Mouse (Mus musculus) macrophage (primary cell): ENCODE measurements around the gene Ncln. TPM values are rescaled to one million over a fixed set of nuclear protein-coding genes. Genes with fewer than 3 reads are reported as not detected.

Source experiments
- H3K27ac ChIP-seq: fragments of 350-480 bp; formaldehyde crosslinking; 2 replicates; pipeline ENCODE4 v1.9.0; 2021
- H3K36me3 ChIP-seq: fragments of 350-480 bp; formaldehyde crosslinking; 2 replicates; pipeline ENCODE4 v1.9.0; 2021; ENCODE audit errors: inconsistent target
- H3K4me3 ChIP-seq: fragments of 350-480 bp; formaldehyde crosslinking; 2 replicates; pipeline ENCODE4 v1.9.0; 2021; ENCODE audit errors: inconsistent target
- H3K79me2 ChIP-seq: fragments of 350-480 bp; formaldehyde crosslinking; 2 replicates; pipeline ENCODE4 v1.9.0; 2021; ENCODE audit errors: inconsistent target
- WGBS: methylation state at CpG from one replicate; pipeline ENCODE4 v1.1.7; 2026; ENCODE audit warnings: inconsistent platforms; ENCODE audit not compliant: missing documents; 5-methylcytosine and 5-hydroxymethylcytosine counted together
- polyA plus RNA-seq: library from polyadenylated mRNA; stranded (reverse); fragments of 250-400 nt; gene quantifications from 3 replicates; pipeline ENCODE4 v1.2.4, GENCODE M21; 2018; ENCODE audit warnings: inconsistent platforms

The Ncln gene
- polyA plus RNA-seq, 1 experiment from 2014 or later: 77.1 TPM

GRCm38 (mm10) chr10:81488081-81488480 lies 8.1 kb downstream of the Ncln start:
- Histone ChIP-seq H3K36me3 (peaks cover 65% of the 10 kb centered on the region), H3K79me2 (peaks cover 3% of the 10 kb centered on the region; the same call in 1 of the 2 replicates), H3K4me3 (no peak overlapping the region), H3K27ac (no peak overlapping the region)
- WGBS: 93% methylated on average over 6 of the region's 11 CpGs

GRCm38 (mm10) chr10:81486496-81486895 lies 9.7 kb downstream of the Ncln start:
- WGBS: 93% methylated on average over 10 of the region's 10 CpGs
- no peaks in the 10 kb centered on the region for H3K79me2 ChIP-seq
- no peak overlapping the region for H3K4me3 ChIP-seq
- no peak overlapping the region for H3K27ac ChIP-seq
- peaks cover 49% of the 10 kb centered on the region for H3K36me3 ChIP-seq

GRCm38 (mm10) chr10:81485479-81486018 lies 10.6 kb downstream of the Ncln start:
- Histone ChIP-seq H3K27ac (no peak overlapping the region), H3K4me3 (no peak overlapping the region), H3K79me2 (no peaks in the 10 kb centered on the region), H3K36me3 (peaks cover 39% of the 10 kb centered on the region; the same call in 1 of the 2 replicates)
- WGBS: 80% methylated on average over 7 of the region's 7 CpGs

- peaks cover 34% of the 10 kb centered on the region; the same call in 1 of the 2 replicates for H3K36me3 ChIP-seq
- no peak overlapping the region for H3K27ac ChIP-seq
- H3K79me2 ChIP-seq: no peaks in the 10 kb centered on the region
- 9% methylated on average over 2 of the region's 2 CpGs for WGBS
- no peak overlapping the region for H3K4me3 ChIP-seq
Observed at GRCm38 (mm10) chr10:81485060-81485449, 11.1 kb downstream of the Ncln start.

GRCm38 (mm10) chr10:81484441-81485059 lies 11.6 kb downstream of the Ncln start:
- Histone ChIP-seq H3K79me2 (no peaks in the 10 kb centered on the region), H3K4me3 (no peak overlapping the region), H3K27ac (no peak overlapping the region), H3K36me3 (peaks cover 29% of the 10 kb centered on the region; the same call in 1 of the 2 replicates)
- WGBS: 77% methylated on average over 6 of the region's 6 CpGs

- Histone ChIP-seq H3K79me2 (no peaks in the 10 kb centered on the region), H3K4me3 (no peak overlapping the region), H3K27ac (no peak overlapping the region), H3K36me3 (peaks cover 24% of the 10 kb centered on the region; the same call in 1 of the 2 replicates)
- 0% methylated on average over 4 of the region's 9 CpGs for WGBS
Observed at GRCm38 (mm10) chr10:81483983-81484382, 12.2 kb downstream of the Ncln start.

GRCm38 (mm10) chr10:81482533-81482889 lies 13.7 kb downstream of the Ncln start, which contains the start of gene Celf5:
TSS of gene Celf5 (minus strand) at chr10:81482709.
- under 1% methylated on average over 35 of the region's 36 CpGs for WGBS
- peaks cover 9% of the 10 kb centered on the region; the same call in 1 of the 2 replicates for H3K36me3 ChIP-seq
- no peaks in the 10 kb centered on the region for H3K79me2 ChIP-seq
- no peak within 1 kb of the TSS for H3K4me3 ChIP-seq
- H3K27ac ChIP-seq: no peak within 1 kb of the TSS

GRCm38 (mm10) chr10:81481605-81482532 lies 14.3 kb downstream of the Ncln start:
- WGBS: 4% methylated on average over 30 of the region's 35 CpGs
- no peak overlapping the region for H3K27ac ChIP-seq
- no peak overlapping the region for H3K4me3 ChIP-seq
- H3K36me3 ChIP-seq: 0 out of 2 replicates have a peak, but pooled peaks cover 3% of the 10 kb centered on the region
- H3K79me2 ChIP-seq: no peaks in the 10 kb centered on the region

- no peak overlapping the region for H3K4me3 ChIP-seq
- H3K27ac ChIP-seq: no peak overlapping the region
- WGBS: 74% methylated on average over 10 of the region's 10 CpGs
- H3K79me2 ChIP-seq: no peaks in the 10 kb centered on the region
- H3K36me3 ChIP-seq: no peaks in the 10 kb centered on the region
Observed at GRCm38 (mm10) chr10:81474461-81474860, 21.7 kb downstream of the Ncln start.

GRCm38 (mm10) chr10:81473003-81473451 lies 23.2 kb downstream of the Ncln start:
- H3K36me3 ChIP-seq: no peaks in the 10 kb centered on the region
- H3K27ac ChIP-seq: no peak overlapping the region
- H3K4me3 ChIP-seq: no peak overlapping the region
- WGBS: 2% methylated on average over 22 of the region's 22 CpGs
- H3K79me2 ChIP-seq: no peaks in the 10 kb centered on the region

GRCm38 (mm10) chr10:81472403-81473002 lies 23.7 kb downstream of the Ncln start:
- 6% methylated on average over 4 of the region's 18 CpGs for WGBS
- Histone ChIP-seq H3K79me2 (no peaks in the 10 kb centered on the region), H3K36me3 (no peaks in the 10 kb centered on the region), H3K4me3 (no peak overlapping the region), H3K27ac (no peak overlapping the region)

GRCm38 (mm10) chr10:81470454-81470853 lies 25.7 kb downstream of the Ncln start:
- Histone ChIP-seq H3K36me3 (no peaks in the 10 kb centered on the region), H3K79me2 (no peaks in the 10 kb centered on the region), H3K4me3 (no peak overlapping the region), H3K27ac (no peak overlapping the region)
- 40% methylated on average over 18 of the region's 18 CpGs for WGBS

GRCm38 (mm10) chr10:81469253-81469652 lies 26.9 kb downstream of the Ncln start:
- Histone ChIP-seq H3K27ac (no peak overlapping the region), H3K36me3 (no peaks in the 10 kb centered on the region), H3K4me3 (no peak overlapping the region), H3K79me2 (no peaks in the 10 kb centered on the region)
- WGBS: 77% methylated on average over 5 of the region's 5 CpGs

- no peak overlapping the region for H3K4me3 ChIP-seq
- no peaks in the 10 kb centered on the region for H3K79me2 ChIP-seq
- no peak overlapping the region for H3K27ac ChIP-seq
- 77% methylated on average over 16 of the region's 16 CpGs for WGBS
- no peaks in the 10 kb centered on the region for H3K36me3 ChIP-seq
Observed at GRCm38 (mm10) chr10:81467670-81468235, 28.4 kb downstream of the Ncln start.
